ENCODE assay signal across 8 mouse cellular contexts in the genomic region with DNA sequence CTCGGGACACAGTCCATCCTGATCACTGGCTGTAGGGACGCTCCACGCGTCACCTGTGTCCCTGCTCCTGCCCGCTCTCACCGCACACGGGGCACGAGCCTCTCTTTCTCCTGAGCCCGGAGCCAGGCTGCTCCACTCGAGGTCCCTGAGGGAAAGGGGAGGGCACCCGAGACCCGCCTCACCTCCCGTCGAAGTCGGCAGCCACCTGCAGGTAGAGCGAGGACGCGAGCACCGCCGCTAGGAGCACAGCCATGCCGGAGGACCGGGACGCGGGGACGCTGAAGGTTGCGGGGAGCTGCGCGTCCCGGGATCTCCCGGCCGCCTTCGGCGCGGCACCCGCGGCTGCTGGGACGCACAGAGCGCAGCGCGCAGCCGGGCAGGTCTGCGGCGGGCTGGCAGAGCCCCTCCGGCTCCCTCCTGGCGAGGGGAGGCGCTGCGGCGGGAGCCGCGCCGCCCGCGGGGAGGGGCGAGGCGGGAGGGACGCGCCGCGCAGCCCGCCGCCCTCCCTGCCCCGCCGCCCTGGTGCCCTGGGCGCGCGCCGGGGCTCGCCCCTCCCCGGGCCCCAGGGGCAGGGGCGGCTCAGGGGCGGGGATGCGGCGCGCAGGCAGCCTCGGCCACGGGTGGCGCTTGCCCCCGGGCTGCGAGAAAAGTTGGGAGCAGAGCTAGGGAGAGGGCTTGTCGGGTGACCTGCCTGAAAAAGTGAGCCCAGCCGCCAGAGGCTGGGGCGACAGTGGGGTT. TPM values are rescaled to one million over a fixed set of nuclear protein-coding genes. Genes with fewer than 3 reads are reported as not detected.
DNase-seq lines count a peak whose midpoint lies in the region; ATAC-seq lines count a peak whose summit lies in the region.

Npnt (minus strand) TSS at position 501 of the 738 bp plus-strand sequence.

- H3K9ac ChIP-seq in embryonic facial prominence, embryonic 12.5 days: peak within 1 kb of the TSS; percentile 59

- peak; percentile 71 for ATAC-seq in embryonic facial prominence, embryonic 12.5 days (ENCODE audit: insufficient number of reproducible peaks, insufficient read depth, low FRiP score, low TSS enrichment)
- peak; percentile 18 to 37; a peak in 3 of 4 replicates for ATAC-seq in hematopoietic stem cell, adult 5-6 weeks (replicated peaks in 1 of 2; ENCODE audit: insufficient read depth in 1 of 2, low FRiP score in 2 of 2, low TSS enrichment in 1 of 2, low read depth in 1 of 2, poor library complexity in 2 of 2, severe bottlenecking in 2 of 2)
- no peak for ATAC-seq in erythroid progenitor cell, adult 5-6 weeks (replicated peaks; ENCODE audit: low FRiP score, poor library complexity, severe bottlenecking)

- no peak within 1 kb of the TSS for H3K27ac ChIP-seq in embryonic facial prominence, embryonic 12.5 days

- H3K36me3 ChIP-seq in embryonic facial prominence, embryonic 12.5 days: no peaks in the 10 kb centered on the region

- no peaks in the 10 kb centered on the region for H3K9me3 ChIP-seq in embryonic facial prominence, embryonic 12.5 days

- H3K27me3 ChIP-seq in embryonic facial prominence, embryonic 12.5 days: peaks cover 19% of the 10 kb centered on the region

- under 1% methylated on average over 60 of the region's 82 CpGs for WGBS in embryonic facial prominence, embryonic 12.5 days

- peak; percentile 37 for DNase-seq in urinary bladder, postnatal 14 days (ENCODE audit: low spot score)
- no peak for DNase-seq in urinary bladder, adult 18-20 months (ENCODE audit: low spot score in 2 of 2)
- DNase-seq in layer of hippocampus, postnatal 10 days (ENCODE audit: low spot score in 2 of 2): peak; percentile 43 to 44
- peak; percentile 64 for DNase-seq in lung, postnatal 10 days
- peak; percentile 71 for DNase-seq in retina, embryonic 14.5 days (ENCODE audit: low spot score)

- H3K4me3 ChIP-seq in embryonic facial prominence, embryonic 12.5 days: peak within 1 kb of the TSS; percentile 65

- H3K4me1 ChIP-seq in embryonic facial prominence, embryonic 12.5 days: peaks cover 16% of the 10 kb centered on the region

- peak within 1 kb of the TSS; percentile 93 for H3K4me2 ChIP-seq in embryonic facial prominence, embryonic 12.5 days (replicated peaks)

RNA-seq across cellular contexts. Expression of gene Npnt, which starts in this region (rescaled TPM):
- polyA plus RNA-seq in embryonic facial prominence, embryonic 12.5 days (2016; fragmentation: Nextera tagmentation; extraction: Ambion mirVana): 24.3 and 25.9 TPM in 2 replicates
- total RNA-seq in hematopoietic stem cell, adult 5-6 weeks (2017): 0.40 and 4.3 TPM in 2 replicates
- total RNA-seq in layer of hippocampus, postnatal 10 days (2021): 10 to 100 TPM; 14.2 to 14.9 TPM
- total RNA-seq in erythroid progenitor cell, adult 5-6 weeks (2015; ENCODE audit: low replicate concordance): 0.72 TPM in 1 of 2 replicates, not detected in the other
- not detected in 2 replicates for total RNA-seq in erythroid progenitor cell, adult 5-6 weeks (2017; ENCODE audit: low replicate concordance)

Comparison
In these comparisons a context has a peak if more than half of its experiments do, and no peak if none do; other contexts are left out.
1. DNase-seq: peak in urinary bladder, postnatal 14 days (single experiment), layer of hippocampus, postnatal 10 days (2 of 2), lung, postnatal 10 days (single experiment) and retina, embryonic 14.5 days (single experiment); none in urinary bladder, adult 18-20 months (0 of 2).